In genomic region chr2:68244556-68244955, GRCm38 (mm10) we compare ENCODE assay signal across 15 mouse cellular contexts.
"Had no signal": no experiment of that assay in that cellular context is flagged by ENCODE, and none has a peak within 500 bp of the region (broad histone marks: within the 10 kb centered on the region; RNA-seq: fewer than 3 reads in every experiment).

No protein-coding gene starts in this region.

- H3K27ac ChIP-seq: kidney, postnatal 0 days; limb, embryonic 12.5 days; liver, embryonic 14.5 days; midbrain, embryonic 13.5 days; neural tube, embryonic 15.5 days had no signal

- H3K9me3 ChIP-seq: limb, embryonic 12.5 days; midbrain, embryonic 13.5 days; neural tube, embryonic 15.5 days had no signal

- H3K4me1 ChIP-seq: neural tube, embryonic 15.5 days had no signal

- H3K4me3 ChIP-seq: limb, embryonic 12.5 days; midbrain, embryonic 13.5 days; myocyte; neural tube, embryonic 15.5 days had no signal

- ATAC-seq: midbrain, embryonic 13.5 days had no signal

- H3K36me3 ChIP-seq: limb, embryonic 12.5 days; neural tube, embryonic 15.5 days had no signal

- H3K9ac ChIP-seq: limb, embryonic 12.5 days; liver, embryonic 14.5 days; midbrain, embryonic 13.5 days; neural tube, embryonic 15.5 days had no signal

- DNase-seq: kidney, postnatal 36 days; layer of hippocampus, adult 9-11 months; layer of hippocampus, postnatal 36 days; lung, adult 18-20 months; right cerebral cortex, adult 18-20 months; right cerebral cortex, postnatal 4 days; spleen, adult 18-20 months; thymus, adult 18-20 months; thymus, postnatal 14 days had no signal

- H3K4me2 ChIP-seq: limb, embryonic 12.5 days; midbrain, embryonic 13.5 days; neural tube, embryonic 15.5 days had no signal

- H3K27me3 ChIP-seq: limb, embryonic 12.5 days; midbrain, embryonic 13.5 days; neural tube, embryonic 15.5 days had no signal
